Mouse (Mus musculus): Measurements from ENCODE around the gene Catip.
A peak's percentile ranks its signal among the peaks of the same experiment; 100 is the strongest.
"Not testable (repeated sequence)": the region's sequence is repeated elsewhere in the genome, so short reads cannot be mapped to it uniquely, and the experiment has no call there.

Gene Catip

DNA sequence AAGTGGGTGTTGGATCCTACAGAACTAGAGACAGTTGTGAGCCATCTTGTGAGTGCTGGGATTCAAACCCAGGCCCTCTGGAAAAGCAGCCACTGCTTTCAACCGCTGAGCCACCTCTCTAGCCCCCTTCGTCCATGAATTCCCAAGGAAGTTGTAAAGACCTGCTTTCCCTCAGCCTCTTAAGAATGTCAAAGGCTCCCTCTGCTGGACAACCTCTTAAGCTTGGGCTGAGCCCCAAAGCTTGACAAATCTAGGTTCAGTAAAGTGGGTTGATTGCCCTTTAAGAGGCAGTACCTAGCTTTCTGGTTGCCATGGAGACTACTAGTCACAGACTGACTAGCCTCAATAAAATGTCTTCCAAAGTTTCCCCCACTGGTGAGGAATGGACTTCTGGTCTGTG is at the start of gene Catip:
TSS of gene Catip (plus strand) at position 297 of the 400 bp plus-strand sequence.
- peak; percentile 67 to 92 for DNase-seq (ENCODE audit: inconsistent age in 2 of 2, low spot score in 1 of 2)

DNA sequence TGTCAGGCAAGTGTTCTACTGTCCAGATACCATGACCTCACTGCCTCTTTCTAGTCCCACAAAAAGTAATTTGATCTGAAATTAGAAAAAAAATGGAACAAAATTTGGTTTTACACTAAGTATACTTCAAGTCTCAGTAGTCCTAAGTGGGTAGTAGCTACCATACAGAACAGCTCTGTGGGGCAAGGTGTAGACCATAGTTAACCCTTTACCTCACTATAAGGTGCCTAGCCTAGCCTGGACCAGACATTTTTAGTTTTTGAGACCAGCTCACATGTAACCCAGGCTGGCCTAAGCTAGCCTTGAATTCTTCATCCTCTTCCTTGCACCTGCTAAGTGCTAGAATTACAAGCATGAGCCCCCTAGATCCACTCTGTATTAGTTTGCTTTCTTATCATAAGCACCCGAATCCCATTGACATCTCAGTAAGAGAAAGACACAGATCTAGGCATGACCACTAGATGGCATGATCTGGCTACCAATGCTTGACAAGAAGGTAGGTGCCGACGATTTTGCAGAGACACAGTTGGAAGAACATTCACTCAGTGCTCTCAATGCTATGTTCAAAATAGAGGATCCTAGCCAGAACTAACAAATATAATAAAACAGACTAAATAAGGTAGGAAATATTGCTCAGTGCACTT is 48.7 kb upstream of the Catip start:
- peak; percentile 60 to 91 for DNase-seq (ENCODE audit: inconsistent age in 2 of 2, low spot score in 1 of 2)

DNA sequence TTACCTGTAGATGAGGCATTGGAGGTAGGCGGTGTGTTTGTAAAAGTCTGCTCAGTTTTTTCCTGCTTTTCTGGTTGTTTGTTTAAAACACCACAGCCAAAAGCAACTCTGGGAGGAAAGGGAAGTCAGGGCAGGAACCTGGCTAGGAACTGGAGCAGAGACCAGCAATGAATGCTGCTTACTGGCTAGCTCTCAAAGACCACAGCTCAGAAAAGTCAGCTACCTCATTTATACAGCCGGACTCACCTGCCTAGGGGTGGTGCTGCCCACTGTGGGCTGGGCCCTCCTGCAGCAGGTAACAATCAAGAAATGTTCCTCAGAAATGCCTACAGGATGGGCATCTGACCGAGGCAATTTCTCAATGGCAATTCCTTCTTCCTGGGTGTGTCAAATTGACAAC is 47.1 kb upstream of the Catip start:
- DNase-seq (ENCODE audit: inconsistent age in 2 of 2, low spot score in 1 of 2): no peak

DNA sequence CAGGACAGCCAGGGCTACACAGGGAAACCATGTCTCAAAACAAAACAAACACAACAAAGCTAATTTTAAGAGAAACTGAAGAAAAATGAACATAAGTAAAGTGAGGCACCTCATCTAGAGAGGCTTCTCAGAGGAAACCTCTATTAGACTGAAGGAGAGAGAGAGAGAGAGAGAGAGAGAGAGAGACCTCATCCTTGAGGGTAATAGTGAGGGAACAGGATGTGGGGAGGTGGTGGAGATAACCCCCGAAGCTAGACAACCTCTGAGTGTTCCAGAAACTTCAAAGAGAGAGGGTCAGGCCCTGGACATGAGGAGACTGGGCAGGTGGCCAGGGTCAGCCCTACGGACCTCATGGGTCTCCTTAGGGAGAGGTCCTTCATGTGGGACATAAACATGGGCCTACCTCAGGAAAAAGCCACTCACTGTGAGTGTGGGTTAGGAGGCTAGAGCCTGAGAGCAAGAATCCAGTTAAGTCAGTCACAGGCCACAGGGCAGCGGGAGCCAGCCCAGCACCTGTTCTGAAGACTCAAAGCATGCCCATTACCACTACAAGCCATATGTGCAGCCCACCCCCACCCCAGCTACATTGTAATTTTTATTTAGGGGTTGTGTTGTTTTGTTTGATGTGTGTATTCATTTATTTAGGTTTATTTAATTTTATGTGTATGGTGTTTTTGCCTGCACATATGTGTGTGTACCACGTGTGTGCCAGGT is 45.6 kb upstream of the Catip start:
- DNase-seq (ENCODE audit: inconsistent age in 2 of 2, low spot score in 1 of 2): no peak

DNA sequence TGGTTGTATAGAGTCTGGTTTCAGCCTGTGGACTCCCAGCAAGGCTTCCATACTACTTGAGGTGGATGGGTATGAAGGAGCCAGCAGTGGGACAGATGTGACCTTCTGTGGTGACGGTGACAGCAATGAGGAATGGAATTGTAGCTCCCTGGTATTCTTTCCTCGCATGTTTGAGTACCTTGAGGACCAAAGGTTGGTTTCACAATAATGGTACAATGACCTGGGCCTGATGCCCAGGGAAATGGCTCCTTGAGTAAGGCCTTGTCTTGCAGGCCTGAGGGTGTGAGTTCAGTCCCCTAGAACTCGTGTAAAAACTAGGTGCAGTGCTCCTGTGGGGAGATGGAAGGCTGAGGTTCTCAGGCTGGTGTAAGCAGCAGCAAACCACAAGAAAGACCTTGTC is 43.2 kb upstream of the Catip start:
- no peak for DNase-seq (ENCODE audit: inconsistent age in 2 of 2, low spot score in 1 of 2)

DNA sequence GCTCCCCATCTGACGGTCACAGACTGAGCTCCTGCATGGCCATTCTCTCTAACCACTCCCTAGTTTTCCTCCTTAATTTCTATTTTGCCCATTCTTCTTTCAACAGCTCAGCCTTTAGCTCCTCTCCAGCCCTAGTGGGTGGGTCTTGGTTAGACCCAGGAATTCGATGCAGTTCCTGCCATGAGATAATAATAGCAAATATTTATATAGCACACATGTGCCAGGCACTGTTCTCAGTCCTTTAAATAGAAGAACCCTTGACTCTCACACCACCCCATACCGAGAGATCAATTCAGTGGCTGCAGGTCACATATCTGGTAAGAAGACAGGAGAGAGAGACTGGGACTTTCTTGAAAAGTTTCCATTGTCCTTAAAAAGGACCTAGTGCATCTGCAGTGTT is 40.5 kb upstream of the Catip start:
- DNase-seq (ENCODE audit: inconsistent age in 2 of 2, low spot score in 1 of 2): no peak

DNA sequence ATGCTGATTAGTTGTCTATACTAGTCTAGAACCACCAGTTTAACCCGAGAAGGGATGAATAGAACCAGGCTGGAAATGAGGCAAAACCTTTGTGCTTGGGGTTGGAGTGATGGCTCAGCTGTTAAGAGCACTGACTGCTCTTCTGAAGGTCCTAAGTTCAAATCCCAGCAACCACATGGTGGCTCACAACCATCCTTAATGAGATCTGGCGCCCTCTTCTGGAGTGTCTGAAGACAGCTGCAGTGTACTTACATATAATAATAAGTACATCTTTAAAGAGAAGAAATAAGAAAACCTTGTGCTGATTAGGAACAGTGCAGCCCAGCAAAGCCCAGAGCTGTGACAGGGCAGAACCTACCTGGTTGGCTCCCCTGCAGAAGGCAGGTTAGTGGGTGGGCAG is 35.0 kb upstream of the Catip start:
- DNase-seq (ENCODE audit: inconsistent age in 2 of 2, low spot score in 1 of 2): not testable (repeated sequence)

DNA sequence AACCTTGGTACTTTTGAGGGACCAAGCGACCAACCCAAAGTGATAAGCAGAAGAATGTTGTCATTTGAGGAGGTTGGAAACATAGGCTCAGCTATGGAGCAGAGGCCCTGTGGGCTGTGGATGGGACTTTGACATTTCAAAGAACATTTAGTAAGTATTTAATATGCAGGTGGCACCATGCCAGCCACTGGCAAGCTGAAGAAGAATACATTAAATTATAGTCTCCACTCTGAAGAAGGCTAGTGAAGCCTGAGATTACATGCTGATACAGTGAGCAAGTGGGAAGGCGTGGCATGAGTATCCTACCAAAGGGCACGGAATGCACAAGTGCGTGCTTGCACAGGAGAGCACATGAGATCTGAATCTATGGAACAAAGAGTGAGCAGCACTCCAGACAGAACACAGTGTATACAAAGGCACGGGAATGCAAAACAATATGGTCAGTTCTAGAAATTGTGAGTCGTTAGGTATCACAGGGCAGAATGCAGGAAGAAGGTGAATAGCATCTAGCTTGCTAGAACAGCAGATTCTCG is 31.9 kb upstream of the Catip start:
- DNase-seq (ENCODE audit: inconsistent age in 2 of 2, low spot score in 1 of 2): no peak

DNA sequence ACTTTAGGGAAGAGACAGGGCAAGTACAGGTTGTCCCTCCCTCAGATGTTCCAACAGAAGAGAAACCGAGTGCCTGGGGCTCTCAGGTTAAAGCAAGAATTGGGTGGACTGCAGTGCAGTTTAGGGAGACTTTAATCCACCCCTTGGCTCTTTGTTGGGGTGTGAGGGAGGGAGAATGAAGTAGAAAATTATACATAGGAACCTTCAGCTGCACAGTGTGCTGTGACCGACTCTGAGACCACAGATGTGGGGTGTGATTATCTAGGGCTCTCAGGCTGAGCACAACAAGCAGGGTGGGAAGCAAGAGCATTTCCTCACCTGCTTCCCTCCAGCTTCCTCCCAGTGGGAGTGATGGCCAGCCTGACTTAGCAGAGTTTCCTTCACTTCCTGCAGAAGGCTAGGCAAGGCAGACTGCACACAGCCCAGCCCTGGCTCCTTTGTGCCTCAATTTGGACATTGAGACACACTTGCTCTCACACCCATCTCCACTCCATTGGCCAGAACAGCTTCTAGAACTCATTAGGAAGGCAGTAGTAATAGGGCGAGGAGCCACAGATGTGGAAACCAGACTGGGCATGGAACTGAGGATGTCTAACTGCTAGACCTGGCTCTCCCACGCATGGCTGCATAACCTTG is 30.7 kb upstream of the Catip start:
- no peak for DNase-seq (ENCODE audit: inconsistent age in 2 of 2, low spot score in 1 of 2)

DNA sequence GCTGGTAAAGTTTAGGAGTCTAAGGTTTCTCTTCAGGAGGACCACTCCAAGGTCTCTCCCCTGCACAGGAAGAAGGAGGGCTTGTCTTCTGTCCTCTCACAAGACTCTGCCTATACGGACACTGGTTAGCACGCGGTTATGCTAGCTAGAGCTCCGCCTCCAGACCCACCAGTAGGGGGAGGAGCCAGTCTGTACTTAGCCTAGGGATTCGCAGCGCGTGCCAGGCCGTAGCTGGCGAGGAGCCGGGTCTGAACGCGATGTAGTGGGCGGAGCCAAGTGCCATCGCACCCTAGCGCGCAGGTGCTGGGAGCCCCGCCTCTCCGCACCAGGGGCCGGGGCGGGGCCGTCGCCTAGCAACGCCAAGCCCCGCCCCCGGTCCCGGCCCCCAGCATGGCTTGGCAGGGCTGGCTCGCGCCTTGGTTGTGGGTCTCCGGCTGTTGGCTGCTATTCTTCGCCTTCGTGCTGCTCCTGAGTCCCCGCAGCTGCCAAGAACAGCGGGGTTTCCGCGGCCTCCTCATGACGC is 29.6 kb upstream of the Catip start:
- DNase-seq (ENCODE audit: inconsistent age in 2 of 2, low spot score in 1 of 2): peak; percentile 98 to 99

DNA sequence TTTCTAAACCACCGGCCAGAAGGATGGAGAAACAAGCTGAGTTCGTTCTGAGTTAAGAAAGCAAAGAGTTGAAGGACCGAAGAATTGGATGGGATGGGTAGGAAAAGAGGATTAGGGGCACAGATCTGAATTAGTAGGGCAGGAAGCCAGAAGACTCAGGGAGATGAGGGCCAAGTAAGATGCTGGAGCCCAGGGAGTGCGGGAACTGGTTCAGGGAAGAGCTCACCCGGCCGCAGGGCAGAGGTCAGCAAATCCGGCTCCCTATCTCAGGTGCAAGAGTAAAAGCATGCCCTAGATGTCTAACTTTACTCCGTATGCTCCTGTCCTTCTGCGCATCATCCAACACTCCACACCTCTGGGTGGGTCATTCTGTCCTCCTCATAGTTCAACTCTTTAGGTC is 29.0 kb upstream of the Catip start:
- DNase-seq (ENCODE audit: inconsistent age in 2 of 2, low spot score in 1 of 2): peak in 1 of 2 experiments; percentile 27

DNA sequence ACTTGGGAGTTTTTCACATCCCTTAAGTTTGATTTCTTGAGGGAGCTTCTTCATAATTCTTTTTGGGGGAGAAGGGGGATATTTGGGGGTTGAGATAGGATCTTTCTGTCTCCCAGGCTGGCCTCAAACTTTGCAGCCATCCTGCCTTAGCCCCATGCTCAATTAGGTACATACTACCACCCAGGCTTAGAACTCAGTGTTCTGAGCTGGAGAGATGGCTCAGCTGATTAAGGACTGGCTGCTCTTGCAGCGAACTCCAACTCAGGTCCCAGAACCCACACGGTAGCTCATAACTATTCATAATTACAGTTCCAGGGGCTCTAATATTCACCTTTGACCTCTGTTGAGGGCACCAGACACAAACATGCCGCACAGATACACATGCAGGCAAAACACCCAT is 27.3 kb upstream of the Catip start:
- DNase-seq (ENCODE audit: inconsistent age in 2 of 2, low spot score in 1 of 2): no peak

DNA sequence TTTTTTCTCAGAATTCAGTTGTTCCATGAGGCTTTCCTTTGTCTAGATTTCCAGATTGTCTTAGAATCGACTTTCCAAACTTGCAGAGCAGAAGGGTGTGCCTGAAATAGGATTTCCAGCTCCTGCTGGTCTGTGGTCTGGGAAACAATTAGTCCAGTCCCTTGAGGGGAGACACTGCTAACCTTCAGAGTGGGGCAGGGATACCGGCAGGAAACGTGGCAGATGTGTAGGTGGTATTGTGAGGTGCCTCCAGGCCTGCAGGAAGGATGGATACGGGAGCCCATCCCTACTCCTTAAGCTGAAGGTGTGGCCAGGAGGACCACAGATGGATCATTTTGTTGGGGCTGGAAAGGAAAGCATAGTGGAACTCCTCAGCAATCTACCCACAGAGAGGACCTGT is 26.9 kb upstream of the Catip start:
- no peak for DNase-seq (ENCODE audit: inconsistent age in 2 of 2, low spot score in 1 of 2)

DNA sequence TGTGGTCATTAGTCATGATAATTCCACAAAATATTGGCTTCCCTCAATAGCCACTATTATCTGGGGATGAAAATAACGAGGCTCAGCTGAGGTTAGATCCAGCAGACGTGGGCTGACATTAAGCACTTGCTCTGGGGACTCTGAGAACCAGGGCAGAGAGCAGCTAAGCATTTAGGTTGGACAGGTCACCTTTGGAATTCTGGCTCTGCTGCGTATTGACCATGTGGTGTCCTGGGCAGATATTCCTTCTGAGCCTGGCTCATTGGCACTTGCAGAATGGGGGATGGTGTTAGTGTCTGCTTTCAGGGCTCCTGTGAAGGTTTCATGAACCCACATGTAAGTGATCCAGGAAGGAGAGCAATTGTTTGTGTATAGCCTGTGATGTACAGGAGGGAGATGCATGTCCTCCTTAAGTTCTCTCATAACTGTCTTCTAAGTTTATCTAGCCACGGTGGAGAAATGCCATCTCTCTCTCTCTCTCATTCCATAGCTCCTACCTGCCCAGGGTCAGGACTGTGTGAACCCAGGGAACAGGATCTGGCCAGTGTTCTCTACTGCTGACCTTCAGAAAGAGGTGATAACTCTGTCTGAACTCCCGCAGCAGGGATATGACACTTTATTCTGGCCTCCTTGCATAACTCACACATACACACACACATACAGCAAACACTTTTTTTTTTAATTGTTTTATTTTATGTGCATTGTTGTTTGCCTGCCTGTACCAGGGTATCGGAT is 26.3 kb upstream of the Catip start:
- no peak for DNase-seq (ENCODE audit: inconsistent age in 2 of 2, low spot score in 1 of 2)

DNA sequence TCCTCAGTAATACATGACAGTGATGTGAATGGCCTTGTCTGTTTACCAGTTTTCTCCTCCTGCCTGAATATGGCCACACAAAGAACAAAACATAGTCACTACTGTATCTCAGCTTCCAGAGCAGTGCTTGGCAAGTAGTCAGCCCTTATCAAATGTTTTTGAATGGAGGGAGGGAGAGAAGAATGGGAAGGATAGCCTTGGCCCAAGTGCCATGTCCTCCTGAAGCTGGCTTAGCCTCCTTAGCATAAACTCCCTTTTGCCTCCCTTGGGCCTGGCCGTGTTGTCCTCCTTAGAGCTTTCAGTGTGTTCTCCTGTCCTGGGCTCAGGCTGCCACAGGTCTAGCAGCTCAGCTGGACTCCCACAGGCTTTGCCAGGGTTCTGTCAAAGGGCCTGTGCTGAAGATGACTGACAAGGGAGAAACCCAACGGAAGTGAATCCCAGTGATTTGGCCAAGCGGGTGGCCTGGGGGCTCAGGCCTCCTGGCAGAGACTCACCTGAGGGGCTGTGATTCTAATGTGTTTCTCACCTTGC is 24.6 kb upstream of the Catip start:
- DNase-seq (ENCODE audit: inconsistent age in 2 of 2, low spot score in 1 of 2): no peak

DNA sequence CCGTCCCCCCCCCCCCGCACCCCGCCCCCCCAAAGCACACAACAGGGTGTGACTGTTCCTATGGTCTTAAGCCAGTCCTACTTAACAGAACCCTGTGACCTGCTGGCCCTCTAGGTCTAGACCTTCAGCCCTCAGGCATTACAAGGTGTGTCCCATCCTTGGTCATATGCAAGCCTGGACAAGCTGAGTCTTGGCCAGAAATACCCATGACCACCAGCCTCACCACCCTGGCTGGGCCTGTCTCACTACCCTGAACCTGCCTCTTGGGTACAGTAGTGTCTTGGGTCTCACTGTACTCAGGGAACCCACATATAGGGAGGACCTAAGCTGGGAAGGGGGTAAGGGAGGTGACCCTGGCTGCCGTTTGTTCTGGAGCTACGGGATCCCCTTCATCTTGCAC is 23.9 kb upstream of the Catip start:
- no peak for DNase-seq (ENCODE audit: inconsistent age in 2 of 2, low spot score in 1 of 2)

DNA sequence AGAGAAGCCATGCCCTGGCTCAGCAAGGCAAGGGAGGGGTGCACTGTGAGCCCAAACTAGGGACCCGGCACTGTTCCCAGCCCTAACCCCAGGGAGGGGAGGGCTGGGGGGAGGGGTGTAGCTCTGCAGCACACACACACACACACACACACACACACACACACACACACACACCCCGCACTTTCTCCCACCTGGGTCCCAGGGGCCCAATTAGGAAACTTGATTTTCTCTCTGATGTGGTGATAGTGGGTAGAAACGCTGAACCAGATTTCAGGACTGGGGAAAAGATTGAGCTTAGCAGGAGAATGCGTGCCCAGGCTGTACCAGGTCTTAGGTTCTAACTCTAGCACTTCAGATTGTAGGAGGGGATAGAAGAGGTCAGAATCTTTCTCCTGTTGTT is 23.3 kb upstream of the Catip start:
- no peak for DNase-seq (ENCODE audit: inconsistent age in 2 of 2, low spot score in 1 of 2)

DNA sequence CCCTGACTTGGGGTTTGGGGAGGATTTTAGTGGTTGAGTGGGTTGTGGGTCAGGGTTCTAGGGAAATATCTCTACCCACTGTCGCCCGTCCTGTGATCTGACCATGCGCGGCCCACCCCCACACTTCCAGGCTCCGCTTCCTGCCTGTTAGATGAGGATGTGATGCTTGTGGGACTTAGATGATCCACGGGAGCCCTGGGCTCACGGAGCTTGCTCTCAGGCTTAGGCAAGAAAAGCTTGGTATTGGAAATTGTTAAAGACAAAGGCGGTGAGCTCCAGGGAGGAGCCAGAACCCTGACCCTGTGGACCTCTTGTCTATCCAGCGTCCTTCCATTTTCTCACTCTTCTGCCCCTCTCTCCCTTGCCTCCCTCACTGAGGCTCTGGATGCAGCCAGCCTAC is 22.0 kb upstream of the Catip start:
- no peak for DNase-seq (ENCODE audit: inconsistent age in 2 of 2, low spot score in 1 of 2)

DNA sequence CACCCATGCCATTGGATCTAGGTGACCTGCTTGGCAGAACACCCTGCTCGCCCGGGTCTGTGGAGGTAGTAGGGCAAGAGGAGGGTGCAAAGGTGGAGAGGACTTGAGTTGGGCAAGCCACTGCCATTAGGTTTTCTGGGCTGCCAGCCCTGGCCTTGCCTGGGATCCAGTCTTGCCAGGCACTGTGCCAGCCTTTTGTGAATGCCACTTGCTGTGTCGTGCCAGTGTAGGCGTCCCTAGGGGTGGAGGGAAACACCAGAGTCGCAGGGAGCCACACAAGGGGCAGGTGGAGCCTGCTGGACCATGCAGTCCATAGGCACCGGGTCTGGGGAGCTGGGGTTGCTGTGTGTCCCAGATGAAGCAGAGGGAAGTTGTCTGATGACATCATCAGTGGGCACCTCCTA is 21.5 kb upstream of the Catip start:
- peak; percentile 63 to 91 for DNase-seq (ENCODE audit: inconsistent age in 2 of 2, low spot score in 1 of 2)

DNA sequence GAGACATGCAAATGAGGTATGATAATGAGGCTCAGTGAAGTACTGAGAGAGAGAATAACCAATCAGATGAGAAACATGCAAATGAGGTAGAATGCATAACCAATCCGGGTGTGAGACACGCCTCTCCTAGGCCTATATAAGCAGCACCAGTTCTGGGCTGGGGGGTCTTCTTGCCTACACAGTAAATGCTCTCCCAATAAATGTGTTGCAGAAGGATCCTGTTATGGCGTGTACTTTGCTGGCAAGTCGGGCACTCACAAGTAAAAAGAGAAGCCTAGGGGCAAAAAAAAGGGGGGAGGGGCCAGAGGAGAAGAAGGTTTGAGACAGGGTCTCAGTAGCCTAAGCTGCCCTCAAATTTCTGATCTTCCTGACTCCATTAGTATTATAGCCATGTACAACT is 20.9 kb upstream of the Catip start:
- DNase-seq (ENCODE audit: inconsistent age in 2 of 2, low spot score in 1 of 2): not testable (repeated sequence)

DNA sequence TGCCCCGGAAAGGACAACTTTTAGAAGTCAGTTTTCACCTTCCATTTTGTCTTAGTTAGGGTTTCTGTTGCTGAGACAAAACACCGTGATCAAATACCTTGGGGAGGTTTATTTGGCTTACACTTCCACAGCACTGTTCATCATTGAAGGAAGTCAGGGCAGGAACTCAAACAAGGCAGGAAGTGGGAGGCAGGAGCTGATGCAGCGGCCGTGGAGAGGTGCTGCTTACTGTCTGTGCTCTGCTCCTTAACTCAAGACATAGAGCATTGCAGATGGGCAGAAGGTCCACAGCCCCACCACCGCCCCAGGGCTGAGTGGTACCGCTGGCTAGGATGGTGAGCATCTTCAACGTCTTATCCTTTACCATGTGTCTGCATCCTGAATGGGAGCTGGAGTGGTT is 20.0 kb upstream of the Catip start:
- DNase-seq (ENCODE audit: inconsistent age in 2 of 2, low spot score in 1 of 2): no peak
